Mouse (Mus musculus) lung, postnatal 0 days (tissue): ENCODE measurements around the gene Fut11.

ENCODE experiments used
- CTCF ChIP-seq: IDR thresholded peaks from 2 replicates; pipeline ENCODE4 v1.5.1; 2016; ENCODE audit warnings: antibody characterized with exemption, mild to moderate bottlenecking
- EP300 ChIP-seq: IDR thresholded peaks from 2 replicates; pipeline ENCODE4 v1.6.1; 2016; ENCODE audit warnings: antibody characterized with exemption, mild to moderate bottlenecking, control low read depth

DNA sequence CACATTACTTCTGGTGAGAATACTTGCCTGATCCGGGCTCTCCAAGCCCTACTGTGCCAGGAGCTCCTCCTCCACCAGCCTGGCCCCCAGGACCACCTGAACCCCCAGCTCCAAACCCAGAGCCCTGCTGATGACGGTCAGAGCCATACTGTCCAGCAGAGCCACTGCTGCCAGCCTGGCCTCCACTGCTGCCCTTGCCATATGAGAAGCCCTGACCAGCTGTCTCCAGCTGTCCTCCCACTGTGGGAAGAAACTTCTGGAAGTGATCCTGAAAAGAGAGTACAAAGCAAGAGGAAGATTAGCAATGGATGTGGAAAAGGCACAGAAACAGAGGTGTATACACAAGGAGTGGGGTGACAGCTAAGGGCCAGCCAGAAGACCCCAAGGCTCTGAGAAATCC, 43.8 kb upstream of the Fut11 start:
- TF ChIP-seq CTCF = no peak
- TF ChIP-seq EP300 = no peak
